Mouse (Mus musculus) neural tube, embryonic 15.5 days (tissue): ENCODE measurements around the gene Tbc1d16. TPM values are rescaled to one million over a fixed set of nuclear protein-coding genes. Genes with fewer than 3 reads are reported as not detected.

Source experiments
- ATAC-seq: fragments of 200-750 bp; cut with Nextera tagmentation; 2 replicates; pipeline ENCODE4 v1.8.0; 2017; ENCODE audit warnings: mild to moderate bottlenecking, moderate TSS enrichment, moderate library complexity; ENCODE audit not compliant: low FRiP score
- H3K27ac ChIP-seq: fragments of 300-500 bp; sonication (generic); replicated peaks from 2 replicates; pipeline ENCODE4 v1.5.1; 2015; ENCODE audit warnings: mild to moderate bottlenecking, inconsistent platforms
- H3K27me3 ChIP-seq: fragments of 300-500 bp; sonication (generic); replicated peaks from 2 replicates; pipeline ENCODE4 v1.6.1; 2015; ENCODE audit warnings: inconsistent platforms
- H3K36me3 ChIP-seq: fragments of 300-500 bp; sonication (generic); 2 replicates; pipeline ENCODE4 v1.6.1; 2015; ENCODE audit warnings: inconsistent platforms
- H3K4me1 ChIP-seq: fragments of 300-500 bp; sonication (generic); 2 replicates; pipeline ENCODE4 v1.6.1; 2015; ENCODE audit warnings: inconsistent platforms
- H3K4me2 ChIP-seq: fragments of 300-500 bp; sonication (generic); 2 replicates; pipeline ENCODE4 v1.6.1; 2015; ENCODE audit warnings: inconsistent platforms, mild to moderate bottlenecking, moderate library complexity
- H3K4me3 ChIP-seq: fragments of 300-500 bp; sonication (generic); replicated peaks from 2 replicates; pipeline ENCODE4 v1.5.1; 2015; ENCODE audit warnings: mild to moderate bottlenecking, inconsistent platforms
- H3K9ac ChIP-seq: fragments of 300-500 bp; sonication (generic); replicated peaks from 2 replicates; pipeline ENCODE4 v1.6.1; 2015; ENCODE audit warnings: mild to moderate bottlenecking, inconsistent platforms
- H3K9me3 ChIP-seq: fragments of 300-500 bp; sonication (generic); replicated peaks from 2 replicates; pipeline ENCODE4 v1.6.1; 2016; ENCODE audit warnings: inconsistent platforms
- WGBS: fragments of 180-500 bp; shearing (Covaris S2); methylation state at CpG from one replicate; pipeline ENCODE4 v1.1.7; 2015; ENCODE audit warnings: mixed read lengths; 5-methylcytosine and 5-hydroxymethylcytosine counted together
- polyA plus RNA-seq: library from polyadenylated mRNA; unstranded; fragments of >200 nt; fragmentation: Nextera tagmentation; extraction: Ambion mirVana; gene quantifications from 2 replicates; pipeline ENCODE4 v1.2.1, GENCODE M21; 2015

Tbc1d16 gene
- polyA plus RNA-seq, 1 experiment from 2014 or later = 47.4 TPM

GRCm38 (mm10) chr11:119215038-119215904 is 13.0 kb downstream of the Tbc1d16 start:
- peak; percentile 77 for ATAC-seq
- no peaks in the 10 kb centered on the region for H3K27me3 ChIP-seq
- 12% methylated on average over 18 of the region's 18 CpGs for WGBS
- H3K4me3 ChIP-seq = 0 out of 2 replicates have a peak overlapping the region, but pooled peaks have one; percentile 0
- no peaks in the 10 kb centered on the region for H3K9me3 ChIP-seq
- peaks cover 65% of the 10 kb centered on the region for H3K4me1 ChIP-seq
- H3K27ac ChIP-seq = peak overlapping the region; percentile 85
- H3K4me2 ChIP-seq = peak overlapping the region; percentile 50
- no peaks in the 10 kb centered on the region for H3K36me3 ChIP-seq
- peak overlapping the region; percentile 1; the same call in 1 of the 2 replicates for H3K9ac ChIP-seq

GRCm38 (mm10) chr11:119213166-119213885 is 15.0 kb downstream of the Tbc1d16 start:
- H3K4me3 ChIP-seq = no peak overlapping the region
- H3K36me3 ChIP-seq = peaks cover 9% of the 10 kb centered on the region
- 58% methylated on average over 19 of the region's 19 CpGs for WGBS
- no peak overlapping the region for H3K4me2 ChIP-seq
- no peaks in the 10 kb centered on the region for H3K9me3 ChIP-seq
- no peak overlapping the region for H3K9ac ChIP-seq
- H3K4me1 ChIP-seq = peaks cover 71% of the 10 kb centered on the region
- 0 out of 2 replicates have a peak overlapping the region, but pooled peaks have one; percentile 6 for H3K27ac ChIP-seq
- no peaks in the 10 kb centered on the region for H3K27me3 ChIP-seq
- ATAC-seq = no peak

- Histone ChIP-seq H3K4me2 (no peak overlapping the region), H3K9me3 (no peaks in the 10 kb centered on the region), H3K4me3 (no peak overlapping the region), H3K4me1 (peaks cover 71% of the 10 kb centered on the region), H3K27ac (peak overlapping the region; percentile 39), H3K36me3 (peaks cover 21% of the 10 kb centered on the region), H3K9ac (no peak overlapping the region), H3K27me3 (no peaks in the 10 kb centered on the region)
- no peak for ATAC-seq
- 86% methylated on average over 21 of the region's 21 CpGs for WGBS
These were observed 16.5 kb downstream of the Tbc1d16 start for GRCm38 (mm10) chr11:119211604-119212309.

GRCm38 (mm10) chr11:119210321-119211100 is 17.8 kb downstream of the Tbc1d16 start:
- no peak overlapping the region for H3K9ac ChIP-seq
- no peaks in the 10 kb centered on the region for H3K9me3 ChIP-seq
- H3K4me2 ChIP-seq = no peak overlapping the region
- H3K4me1 ChIP-seq = peaks cover 59% of the 10 kb centered on the region
- H3K27ac ChIP-seq = peak overlapping the region; percentile 65
- 62% methylated on average over 32 of the region's 32 CpGs for WGBS
- H3K36me3 ChIP-seq = peaks cover 25% of the 10 kb centered on the region
- no peaks in the 10 kb centered on the region for H3K27me3 ChIP-seq
- H3K4me3 ChIP-seq = no peak overlapping the region
- no peak for ATAC-seq

GRCm38 (mm10) chr11:119209371-119210025 is 18.8 kb downstream of the Tbc1d16 start:
- H3K4me3 ChIP-seq = no peak overlapping the region
- no peak for ATAC-seq
- H3K4me1 ChIP-seq = peaks cover 49% of the 10 kb centered on the region
- H3K9me3 ChIP-seq = no peaks in the 10 kb centered on the region
- no peak overlapping the region for H3K4me2 ChIP-seq
- no peaks in the 10 kb centered on the region for H3K27me3 ChIP-seq
- H3K27ac ChIP-seq = peak overlapping the region; percentile 65
- no peak overlapping the region for H3K9ac ChIP-seq
- H3K36me3 ChIP-seq = peaks cover 27% of the 10 kb centered on the region
- WGBS = 55% methylated on average over 10 of the region's 10 CpGs

- no peak for ATAC-seq
- 90% methylated on average over 20 of the region's 20 CpGs for WGBS
These were observed 19.4 kb downstream of the Tbc1d16 start for GRCm38 (mm10) chr11:119208870-119209370.

GRCm38 (mm10) chr11:119207986-119208385 is 20.3 kb downstream of the Tbc1d16 start:
- H3K36me3 ChIP-seq = peaks cover 27% of the 10 kb centered on the region
- H3K27ac ChIP-seq = no peak overlapping the region
- no peaks in the 10 kb centered on the region for H3K9me3 ChIP-seq
- ATAC-seq = no peak
- no peak overlapping the region for H3K4me3 ChIP-seq
- peaks cover 34% of the 10 kb centered on the region for H3K4me1 ChIP-seq
- no peak overlapping the region for H3K9ac ChIP-seq
- 61% methylated on average over 6 of the region's 6 CpGs for WGBS
- H3K27me3 ChIP-seq = no peaks in the 10 kb centered on the region
- no peak overlapping the region for H3K4me2 ChIP-seq

More at GRCm38 (mm10) chr11:119208870-119209370, 19.4 kb downstream of the Tbc1d16 start:
- Histone ChIP-seq H3K9me3 (no peaks in the 10 kb centered on the region), H3K4me1 (peaks cover 43% of the 10 kb centered on the region), H3K27me3 (no peaks in the 10 kb centered on the region), H3K27ac (0 out of 2 replicates have a peak overlapping the region, but pooled peaks have one; percentile 23), H3K4me3 (no peak overlapping the region), H3K36me3 (peaks cover 27% of the 10 kb centered on the region), H3K4me2 (no peak overlapping the region), H3K9ac (no peak overlapping the region)

GRCm38 (mm10) chr11:119206562-119206961 is 21.7 kb downstream of the Tbc1d16 start:
- H3K4me1 ChIP-seq = peaks cover 31% of the 10 kb centered on the region
- 46% methylated on average over 5 of the region's 5 CpGs for WGBS
- no peak overlapping the region for H3K9ac ChIP-seq
- no peak overlapping the region for H3K4me3 ChIP-seq
- no peak overlapping the region for H3K27ac ChIP-seq
- H3K4me2 ChIP-seq = no peak overlapping the region
- ATAC-seq = no peak
- H3K9me3 ChIP-seq = no peaks in the 10 kb centered on the region
- H3K36me3 ChIP-seq = peaks cover 27% of the 10 kb centered on the region
- no peaks in the 10 kb centered on the region for H3K27me3 ChIP-seq

GRCm38 (mm10) chr11:119205738-119206137 is 22.6 kb downstream of the Tbc1d16 start:
- WGBS = 91% methylated on average over 10 of the region's 10 CpGs
- ATAC-seq = no peak
- H3K4me2 ChIP-seq = no peak overlapping the region
- no peaks in the 10 kb centered on the region for H3K27me3 ChIP-seq
- H3K27ac ChIP-seq = no peak overlapping the region
- H3K4me1 ChIP-seq = peaks cover 27% of the 10 kb centered on the region
- H3K4me3 ChIP-seq = no peak overlapping the region
- H3K9me3 ChIP-seq = no peaks in the 10 kb centered on the region
- H3K9ac ChIP-seq = no peak overlapping the region
- peaks cover 27% of the 10 kb centered on the region for H3K36me3 ChIP-seq

- H3K9me3 ChIP-seq = no peaks in the 10 kb centered on the region
- 48% methylated on average over 5 of the region's 5 CpGs for WGBS
- ATAC-seq = no peak
- H3K9ac ChIP-seq = no peak overlapping the region
- H3K36me3 ChIP-seq = peaks cover 19% of the 10 kb centered on the region
- H3K27ac ChIP-seq = no peak overlapping the region
- no peaks in the 10 kb centered on the region for H3K27me3 ChIP-seq
- peaks cover 14% of the 10 kb centered on the region for H3K4me1 ChIP-seq
- H3K4me2 ChIP-seq = no peak overlapping the region
- H3K4me3 ChIP-seq = no peak overlapping the region
These were observed 24.9 kb downstream of the Tbc1d16 start for GRCm38 (mm10) chr11:119203423-119203822.
